Mouse (Mus musculus): ENCODE measurements around the gene Pla2g6. TPM values are rescaled to one million over a fixed set of nuclear protein-coding genes. Genes with fewer than 3 reads are reported as not detected.

Gene Pla2g6
- total and polyA plus RNA-seq, 3 experiments: 9.3 to 20.9 (median 14.8) TPM

GRCm38 (mm10) chr15:79250236-79250635 lies 78.0 kb downstream of the Pla2g6 start:
- H3K36me3 ChIP-seq (replicated peaks in 1 of 2; ENCODE audit: control insufficient read depth in 1 of 2, insufficient read depth in 1 of 2, low read length in 1 of 2): peaks cover 42 to 79% of the 10 kb centered on the region in 2 experiments
- dilution Hi-C loops (cut with MboI; ENCODE audit: extremely low pct_ligation_motif_present, extremely low pct_unique_long_range_greater_than_20kb, low sequenced_read_pairs) (no loop called here), in situ Hi-C loops (cut with MboI; ENCODE audit: low pct_ligation_motif_present, low pct_unique_long_range_greater_than_20kb, low sequenced_read_pairs) (no loop called here)
- H3K4me3 ChIP-seq (replicated peaks in 1 of 3; ENCODE audit: low read depth in 2 of 3, low read length in 2 of 3, poor library complexity in 1 of 3): no peak overlapping the region
- no peak for DNase-seq (ENCODE audit: extremely low read depth)
- no peak overlapping the region for H3K27ac ChIP-seq (ENCODE audit: insufficient read depth, low read depth)
- H3K9me3 ChIP-seq (replicated peaks; ENCODE audit: low read length): no peaks in the 10 kb centered on the region
- peaks cover 5% of the 10 kb centered on the region for H3K27me3 ChIP-seq (replicated peaks)
- no peaks in the 10 kb centered on the region for H3K79me2 ChIP-seq (replicated peaks; ENCODE audit: control insufficient read depth, extremely low read depth, insufficient read depth, poor library complexity, severe bottlenecking)
- TF ChIP-seq NRF1 (IDR thresholded peaks at IDR 0.05; ENCODE audit: low read depth, low read length): no peak
- no peak for TF ChIP-seq USF1 (IDR thresholded peaks at IDR 0.05; ENCODE audit: low read depth, low read length)
- TF ChIP-seq EP300 (IDR thresholded peaks at IDR 0.05; ENCODE audit: low read length): no peak
- no peak for TF ChIP-seq USF2 (conservative IDR thresholded peaks at IDR 0.05; ENCODE audit: low read depth, low read length)
- TF ChIP-seq TCF12 (IDR thresholded peaks at IDR 0.05; ENCODE audit: low read depth, low read length): no peak
- TF ChIP-seq PAX5 (IDR thresholded peaks at IDR 0.05; ENCODE audit: low read length): no peak
- no peak for TF ChIP-seq CHD1 (IDR thresholded peaks at IDR 0.05; ENCODE audit: low read depth, low read length)
- TF ChIP-seq MEF2A (IDR thresholded peaks at IDR 0.05; ENCODE audit: borderline replicate concordance, low read depth, low read length): no peak
- TF ChIP-seq ETS1 (conservative IDR thresholded peaks at IDR 0.05; ENCODE audit: low read depth, low read length): no peak
- no peak for TF ChIP-seq IRF4 (IDR thresholded peaks at IDR 0.05; ENCODE audit: low read depth, low read length)
- no peak for TF ChIP-seq MAX (IDR thresholded peaks at IDR 0.05; ENCODE audit: low read length)
- H3K4me1 ChIP-seq (ENCODE audit: control insufficient read depth in 1 of 2, insufficient read depth in 2 of 2): 0 out of 4 replicates have a peak, but pooled peaks cover 0 to 1% of the 10 kb centered on the region in 2 experiments
- H3K9ac ChIP-seq (ENCODE audit: insufficient read depth, low read depth): no peak overlapping the region
- no peak overlapping the region for H3K4me2 ChIP-seq (ENCODE audit: insufficient read depth, low read depth, poor library complexity, severe bottlenecking)

GRCm38 (mm10) chr15:79245321-79245720 lies 82.9 kb downstream of the Pla2g6 start:
- dilution Hi-C loops (cut with MboI; ENCODE audit: extremely low pct_ligation_motif_present, extremely low pct_unique_long_range_greater_than_20kb, low sequenced_read_pairs): no loop called here

More at GRCm38 (mm10) chr15:79245321-79245720, 82.9 kb downstream of the Pla2g6 start:
- Histone ChIP-seq H3K9ac (ENCODE audit: insufficient read depth, low read depth) (no peak overlapping the region), H3K4me1 (ENCODE audit: control insufficient read depth in 1 of 2, insufficient read depth in 2 of 2) (peaks cover 2 to 22% of the 10 kb centered on the region in 2 experiments; a peak in 2 of 4 replicates), H3K9me3 (replicated peaks; ENCODE audit: low read length) (peaks cover 7% of the 10 kb centered on the region), H3K27ac (ENCODE audit: insufficient read depth, low read depth) (no peak overlapping the region), H3K36me3 (replicated peaks in 1 of 2; ENCODE audit: control insufficient read depth in 1 of 2, insufficient read depth in 1 of 2, low read length in 1 of 2) (peaks cover 60 to 89% of the 10 kb centered on the region in 2 experiments), H3K79me2 (replicated peaks; ENCODE audit: control insufficient read depth, extremely low read depth, insufficient read depth, poor library complexity, severe bottlenecking) (no peaks in the 10 kb centered on the region), H3K4me3 (replicated peaks in 1 of 3; ENCODE audit: low read depth in 2 of 3, low read length in 2 of 3, poor library complexity in 1 of 3) (no peak overlapping the region), H3K27me3 (replicated peaks) (no peaks in the 10 kb centered on the region), H3K4me2 (ENCODE audit: insufficient read depth, low read depth, poor library complexity, severe bottlenecking) (no peak overlapping the region)
- TF ChIP-seq MAX (IDR thresholded peaks at IDR 0.05; ENCODE audit: low read length) (no peak), TBP (conservative IDR thresholded peaks at IDR 0.05; ENCODE audit: low read depth, low read length) (no peak), CHD2 (IDR thresholded peaks at IDR 0.05; ENCODE audit: low read length) (no peak), ZMIZ1 (IDR thresholded peaks at IDR 0.05; ENCODE audit: low read depth, low read length) (no peak), RAD21 (IDR thresholded peaks at IDR 0.05; ENCODE audit: low read depth, low read length) (no peak), TCF12 (IDR thresholded peaks at IDR 0.05; ENCODE audit: low read depth, low read length) (no peak), GABPA (IDR thresholded peaks at IDR 0.05; ENCODE audit: insufficient replicate concordance, low read depth, low read length) (no peak), USF1 (IDR thresholded peaks at IDR 0.05; ENCODE audit: low read depth, low read length) (no peak), ETS1 (conservative IDR thresholded peaks at IDR 0.05; ENCODE audit: low read depth, low read length) (no peak), NELFE (IDR thresholded peaks at IDR 0.05; ENCODE audit: low read depth, low read length) (no peak), PAX5 (IDR thresholded peaks at IDR 0.05; ENCODE audit: low read length) (no peak), ZKSCAN1 (IDR thresholded peaks at IDR 0.05; ENCODE audit: borderline replicate concordance, low read depth, low read length) (no peak), MYC (IDR thresholded peaks at IDR 0.05; ENCODE audit: low read depth, low read length) (no peak), UBTF (IDR thresholded peaks at IDR 0.05; ENCODE audit: low read depth, low read length) (no peak), RCOR1 (conservative IDR thresholded peaks at IDR 0.05; ENCODE audit: low read depth, low read length) (no peak)
- no peak for DNase-seq (ENCODE audit: extremely low read depth)
- in situ Hi-C loops (cut with MboI; ENCODE audit: low pct_ligation_motif_present, low pct_unique_long_range_greater_than_20kb, low sequenced_read_pairs): loop anchor here (25.0 kb wide), 1 partner anchor 242 kb away; no protein-coding TSS in a partner anchor
